Mouse (Mus musculus) heart, adult 18-20 months (tissue): ENCODE measurements around the gene Bank1. TPM values are rescaled to one million over a fixed set of nuclear protein-coding genes. Genes with fewer than 3 reads are reported as not detected.

ENCODE experiments used
- DNase-seq, 2 experiments: peaks; one replicate each; pipeline ENCODE4 v3.0.0; 2021 to 2022; ENCODE audit warnings: mixed read lengths in 1 of 2
- total RNA-seq, 2 experiments: library from RNA; stranded (reverse); gene quantifications; 2 replicates each; pipeline ENCODE4 v1.2.3; 2021

The Bank1 gene
- total RNA-seq, 2 experiments from 2014 or later, result 0.89 to 4.2 TPM

- peak in 1 of 2 experiments; percentile 10 for DNase-seq
Measured at GRCm38 (mm10) chr3:136007081-136007828, 318.6 kb downstream of the Bank1 start.
